Mouse (Mus musculus) spleen, postnatal 36 days (tissue): ENCODE data around the gene Mdc1.

ENCODE experiments used
- DNase-seq, 2 experiments: peaks; one replicate each; pipeline ENCODE4 v3.0.0; 2022; ENCODE audit warnings: low spot score in 2 of 2, mixed read lengths in 1 of 2

Mdc1 gene

DNA sequence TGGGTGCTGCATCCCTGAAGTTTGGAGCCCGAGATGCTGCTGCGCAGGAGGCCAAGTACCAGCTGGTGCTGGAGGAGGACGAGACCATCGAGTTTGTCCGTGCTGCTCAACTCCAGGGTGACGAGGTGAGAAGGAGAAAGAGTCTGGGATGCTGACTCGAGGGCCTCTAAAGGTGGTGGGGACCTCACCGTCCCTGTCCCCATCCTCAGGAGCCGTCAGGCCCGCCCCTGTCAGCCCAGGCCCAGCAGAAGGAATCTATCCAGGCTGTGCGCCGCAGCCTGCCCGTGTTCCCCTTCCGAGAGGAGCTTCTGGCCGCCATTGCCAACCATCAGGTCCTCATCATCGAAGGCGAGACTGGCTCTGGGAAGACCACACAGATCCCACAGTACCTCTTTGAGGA, 41.6 kb downstream of the Mdc1 start:
- DNase-seq = no peak

DNA sequence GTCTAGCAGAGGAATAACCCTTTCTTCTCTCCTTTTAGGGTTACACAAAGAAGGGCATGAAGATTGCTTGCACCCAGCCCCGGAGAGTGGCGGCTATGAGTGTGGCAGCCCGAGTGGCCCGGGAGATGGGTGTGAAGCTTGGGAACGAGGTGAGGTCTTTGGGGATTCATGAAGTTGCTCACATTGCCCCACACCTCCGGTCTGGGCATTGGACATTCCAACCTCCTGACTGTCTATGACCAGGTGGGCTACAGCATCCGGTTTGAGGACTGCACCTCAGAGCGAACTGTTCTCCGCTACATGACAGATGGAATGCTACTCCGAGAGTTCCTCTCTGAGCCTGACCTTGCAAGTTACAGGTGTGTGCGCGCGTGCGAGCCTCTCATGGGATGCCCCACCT, 42.5 kb downstream of the Mdc1 start:
- no peak for DNase-seq

- DNase-seq = no peak
Observed at GRCm38 (mm10) chr17:35887725-35888124, 46.4 kb downstream of the Mdc1 start.

- DNase-seq = peak; percentile 91 to 92
Observed at GRCm38 (mm10) chr17:35896781-35897643, 55.7 kb downstream of the Mdc1 start, which contains the start of gene 2310061I04Rik. Gene 2310061I04Rik, minus strand, starts transcription at chr17:35897431.

DNA sequence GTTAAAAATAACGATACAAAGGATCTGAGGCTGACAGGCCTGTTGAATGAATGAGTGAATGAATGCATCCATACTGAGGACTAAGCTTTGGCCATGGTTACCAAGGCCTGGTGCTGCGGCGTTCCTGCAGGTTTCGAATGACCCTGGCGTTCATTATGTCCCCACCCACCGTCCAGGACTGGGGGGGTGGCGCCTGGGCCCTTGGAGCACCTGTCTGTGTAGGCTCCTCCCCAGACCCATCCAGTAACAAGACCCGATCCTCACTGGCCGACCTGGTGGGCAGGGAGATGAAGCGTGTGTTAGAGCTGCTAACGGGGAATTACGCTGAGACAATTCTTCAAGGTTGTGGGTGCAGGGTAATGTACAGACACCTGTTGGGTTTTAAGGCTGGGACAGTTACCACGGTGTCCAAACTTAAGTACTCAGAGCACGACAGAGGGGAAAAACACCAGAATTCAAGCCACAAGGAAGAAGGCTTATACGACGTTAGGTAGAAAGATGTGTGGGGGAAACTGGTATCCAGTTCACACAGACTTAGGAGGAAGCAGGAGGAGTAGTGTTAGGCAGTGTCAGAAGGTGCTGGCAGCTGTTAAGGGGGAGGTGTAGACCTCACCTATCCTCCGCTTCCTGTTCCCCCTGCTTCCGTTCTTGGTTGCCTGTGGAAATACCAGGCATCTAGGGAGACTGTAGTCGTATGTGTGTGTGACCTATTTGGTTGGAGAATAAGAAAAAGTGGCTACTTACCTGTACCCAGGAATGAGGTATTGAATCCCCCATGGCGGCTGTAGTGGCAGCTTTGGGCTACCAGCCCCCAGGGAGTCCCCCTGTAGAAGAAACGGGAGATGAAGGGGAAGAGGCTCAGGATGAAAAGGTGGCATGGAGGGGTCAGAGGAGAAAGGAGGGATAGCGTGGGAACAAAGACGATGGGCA, 56.6 kb downstream of the Mdc1 start:
- DNase-seq = no peak

DNA sequence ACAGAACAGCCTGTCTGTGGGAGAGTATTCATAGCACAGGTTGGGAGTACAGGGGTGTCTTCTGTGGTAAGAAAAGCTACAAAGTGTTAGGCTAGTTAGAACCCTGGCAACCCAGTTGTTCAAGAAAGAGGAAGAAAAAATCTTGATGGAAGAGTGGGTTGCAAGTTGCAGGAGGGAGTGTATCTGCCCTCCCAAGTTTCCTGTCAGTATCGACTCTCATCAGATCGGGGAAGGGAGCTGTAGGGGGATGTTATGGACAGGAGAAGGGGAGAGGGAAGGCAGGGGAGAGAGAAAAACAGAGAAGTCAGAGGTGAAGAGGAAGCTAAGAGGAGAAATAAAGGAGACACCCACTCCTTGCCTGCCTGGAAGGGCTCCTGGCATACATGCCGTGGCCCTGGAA, 59.3 kb downstream of the Mdc1 start:
- no peak for DNase-seq

GRCm38 (mm10) chr17:35903343-35903991, 62.2 kb downstream of the Mdc1 start:
- no peak for DNase-seq

- DNase-seq = no peak
Observed at GRCm38 (mm10) chr17:35903992-35904355, 62.7 kb downstream of the Mdc1 start.

DNA sequence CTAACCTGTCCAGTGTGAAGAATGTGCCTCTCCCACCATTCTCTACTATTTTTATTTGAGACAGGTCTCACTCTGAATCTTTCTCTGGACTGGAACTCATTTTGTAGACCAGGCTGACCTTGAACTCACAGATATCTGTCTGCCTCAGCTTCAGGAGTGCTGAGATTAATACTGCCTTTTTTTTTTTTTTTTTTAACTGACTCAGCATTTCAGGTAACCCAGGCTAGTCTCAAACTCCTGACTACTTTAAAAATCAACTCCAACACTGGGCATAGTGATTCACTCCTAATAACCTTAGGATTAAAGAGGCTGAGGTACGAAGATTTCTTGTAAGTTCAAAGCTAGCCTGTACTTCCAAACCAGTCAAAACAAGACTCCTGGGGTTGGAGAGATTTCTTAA, 64.3 kb downstream of the Mdc1 start:
- DNase-seq = no peak

GRCm38 (mm10) chr17:35907609-35908008, 66.3 kb downstream of the Mdc1 start:
- DNase-seq = no peak
